Mouse (Mus musculus) stomach, postnatal 0 days (tissue): Measurements from ENCODE around the gene Ifnab. TPM values are rescaled to one million over a fixed set of nuclear protein-coding genes. Genes with fewer than 3 reads are reported as not detected.

Experiments used
- ATAC-seq: fragments of 200-750 bp; cut with Nextera tagmentation; 2 replicates; pipeline ENCODE4 v1.8.0; 2017; ENCODE audit not compliant: low FRiP score, low TSS enrichment
- DNase-seq: peaks from one replicate; pipeline ENCODE4 v3.0.0-alpha.2; 2016; ENCODE audit warnings: low spot score
- H3K27ac ChIP-seq: fragments of 300-500 bp; sonication (generic); replicated peaks from 2 replicates; pipeline ENCODE4 v1.5.1; 2014; ENCODE audit warnings: mild to moderate bottlenecking, control low read depth
- H3K27me3 ChIP-seq: fragments of 300-500 bp; sonication (generic); 2 replicates; pipeline ENCODE4 v1.6.1; 2014; ENCODE audit warnings: low read length; ENCODE audit not compliant: control insufficient read depth, insufficient read depth
- H3K36me3 ChIP-seq: fragments of 300-500 bp; sonication (generic); 2 replicates; pipeline ENCODE4 v1.6.1; 2014; ENCODE audit warnings: low read length, mixed read lengths; ENCODE audit not compliant: control insufficient read depth, insufficient read depth
- H3K4me1 ChIP-seq: fragments of 300-500 bp; sonication (generic); replicated peaks from 2 replicates; pipeline ENCODE4 v1.6.1; 2014; ENCODE audit warnings: antibody characterized with exemption; ENCODE audit not compliant: control insufficient read depth, insufficient read depth
- H3K4me2 ChIP-seq: fragments of 300-500 bp; sonication (generic); replicated peaks from 2 replicates; pipeline ENCODE4 v1.6.1; 2014; ENCODE audit warnings: low read depth, mild to moderate bottlenecking, control low read depth, moderate library complexity
- H3K4me3 ChIP-seq: fragments of 300-500 bp; sonication (generic); 2 replicates; pipeline ENCODE4 v1.5.1; 2014; ENCODE audit warnings: low read depth, low read length, control low read depth
- H3K9ac ChIP-seq: fragments of 300-500 bp; sonication (generic); 2 replicates; pipeline ENCODE4 v1.6.1; 2014; ENCODE audit warnings: mild to moderate bottlenecking, low read length, control low read depth, mixed read lengths
- H3K9me3 ChIP-seq: fragments of 300-500 bp; sonication (generic); 2 replicates; pipeline ENCODE4 v1.6.1; 2016; ENCODE audit warnings: low read length; ENCODE audit not compliant: control insufficient read depth
- CTCF ChIP-seq: IDR thresholded peaks from 2 replicates; pipeline ENCODE4 v1.5.1; 2016; ENCODE audit warnings: antibody characterized with exemption, low read depth, mild to moderate bottlenecking, moderate library complexity
- EP300 ChIP-seq: optimal IDR thresholded peaks from 2 replicates; pipeline ENCODE3; 2016; ENCODE audit warnings: antibody characterized with exemption
- WGBS: fragments of 180-500 bp; shearing (Covaris S2); extraction: QIAGEN DNeasy Blood & Tissue Kit; methylation state at CpG from one replicate; pipeline ENCODE4 v1.1.7; 2014; 5-methylcytosine and 5-hydroxymethylcytosine counted together
- polyA plus RNA-seq: library from polyadenylated mRNA; unstranded; fragments of >200 nt; fragmentation: Nextera tagmentation; extraction: Ambion mirVana; gene quantifications from 2 replicates; pipeline ENCODE4 v1.2.1, GENCODE M21; 2015

Ifnab gene
- polyA plus RNA-seq, result not detected in 2 replicates

DNA sequence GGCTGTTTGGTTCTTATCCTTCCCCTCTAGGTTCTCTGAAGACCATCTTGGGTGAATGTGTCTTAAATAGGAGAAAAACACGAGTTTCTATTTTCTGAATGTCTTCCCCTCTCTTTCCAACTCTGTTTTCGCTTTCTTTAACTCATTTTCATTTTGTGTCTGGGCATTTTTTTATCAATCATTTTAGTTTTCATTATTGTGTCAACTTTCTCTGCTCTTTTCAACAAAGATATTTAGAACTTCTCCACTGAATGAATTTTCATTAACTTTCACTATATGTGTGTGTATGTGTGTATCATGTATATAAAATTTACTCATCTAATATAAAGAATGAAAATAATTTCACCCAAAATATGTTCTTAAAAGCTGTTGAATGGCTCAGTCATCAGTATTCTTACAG, at the start of gene Ifnab:
TSS of gene Ifnab (minus strand) at position 101 of the 400 bp plus-strand sequence.
- Histone ChIP-seq H3K4me3 (no peak within 1 kb of the TSS), H3K27ac (no peak within 1 kb of the TSS), H3K9ac (no peak within 1 kb of the TSS), H3K27me3 (no peaks in the 10 kb centered on the region), H3K4me1 (no peaks in the 10 kb centered on the region), H3K36me3 (no peaks in the 10 kb centered on the region), H3K4me2 (no peak within 1 kb of the TSS), H3K9me3 (no peaks in the 10 kb centered on the region)
- no peak for TF ChIP-seq CTCF
- TF ChIP-seq EP300, result no peak
- ATAC-seq, result no peak
- no peak for DNase-seq
- WGBS, result 61% methylated on average over 2 of the region's 2 CpGs

DNA sequence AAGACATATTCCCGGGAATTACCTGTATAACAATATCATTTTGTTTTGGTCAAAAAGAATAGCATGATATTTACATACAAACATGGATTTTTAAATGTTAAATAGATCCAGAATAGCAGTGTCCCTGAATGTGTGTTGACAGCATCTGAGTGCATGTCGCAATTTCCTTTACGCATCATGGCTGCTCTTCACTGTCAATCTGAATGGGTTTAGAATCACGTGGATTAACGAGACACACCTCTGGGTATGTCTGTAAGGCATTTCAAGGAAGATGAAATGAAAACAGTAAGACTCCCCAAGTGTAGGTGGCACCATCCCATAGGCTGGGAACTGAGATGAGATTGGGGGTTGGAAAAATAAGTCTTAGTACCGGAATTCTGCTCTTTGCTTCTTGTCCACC, 47.9 kb upstream of the Ifnab start:
- no peak overlapping the region for H3K4me2 ChIP-seq
- no peak overlapping the region for H3K4me3 ChIP-seq
- DNase-seq (no peak), ATAC-seq (no peak)
- no peak for TF ChIP-seq EP300
- no peak for TF ChIP-seq CTCF
- 84% methylated on average over 6 of the region's 6 CpGs for WGBS
- no peak overlapping the region for H3K27ac ChIP-seq
- no peaks in the 10 kb centered on the region for H3K27me3 ChIP-seq
- no peak overlapping the region for H3K9ac ChIP-seq
- no peaks in the 10 kb centered on the region for H3K4me1 ChIP-seq
- H3K36me3 ChIP-seq, result no peaks in the 10 kb centered on the region
- H3K9me3 ChIP-seq, result no peaks in the 10 kb centered on the region

DNA sequence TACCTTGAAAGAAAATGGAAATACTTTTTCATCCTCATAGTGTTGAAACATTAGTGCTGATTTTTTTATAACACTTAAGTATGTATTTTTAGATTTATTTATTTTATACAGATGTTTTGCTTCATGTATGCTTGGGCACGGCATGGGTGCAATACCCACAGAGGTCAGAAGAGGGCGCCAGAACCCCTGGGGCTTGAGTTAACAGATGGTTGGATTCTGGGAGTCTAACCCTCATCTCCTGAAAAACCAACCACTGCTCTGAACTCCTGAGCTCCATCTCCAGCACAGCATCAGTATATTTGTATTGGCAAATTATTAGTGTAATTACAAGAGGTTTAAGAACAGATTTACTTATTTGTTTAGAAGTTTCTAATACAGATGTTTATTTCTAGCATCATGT, 47.3 kb upstream of the Ifnab start:
- Histone ChIP-seq H3K4me1 (no peaks in the 10 kb centered on the region), H3K4me3 (no peak overlapping the region), H3K9me3 (no peaks in the 10 kb centered on the region), H3K27me3 (no peaks in the 10 kb centered on the region), H3K4me2 (no peak overlapping the region), H3K27ac (no peak overlapping the region), H3K9ac (no peak overlapping the region), H3K36me3 (no peaks in the 10 kb centered on the region)
- DNase-seq (peak; percentile 85), ATAC-seq (no peak)
- 3% methylated on average over 2 of the region's 2 CpGs for WGBS
- TF ChIP-seq CTCF, result peak; percentile 93
- TF ChIP-seq EP300, result no peak

DNA sequence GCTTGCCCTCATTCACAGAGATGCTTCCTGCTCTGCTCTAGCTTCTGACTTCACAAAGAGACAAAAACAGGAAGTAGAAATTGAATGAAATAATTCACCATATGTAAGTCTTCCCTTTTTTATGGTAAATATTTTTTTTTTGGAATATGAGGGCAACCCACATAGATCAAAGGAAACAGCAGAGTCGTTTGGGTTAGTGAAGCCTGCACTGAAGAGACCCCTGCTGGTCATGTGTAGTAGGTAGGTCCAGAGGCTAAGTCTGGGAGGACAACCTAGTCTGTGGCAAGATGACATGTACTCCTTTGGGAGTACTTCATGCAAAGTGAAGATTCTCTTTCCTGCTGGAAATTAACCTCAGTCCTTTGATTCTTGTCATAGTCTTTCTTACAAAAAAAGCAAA, 36.2 kb upstream of the Ifnab start:
- WGBS, result 0% methylated on average over 1 of the region's 1 CpGs
- TF ChIP-seq CTCF (peak; percentile 82), EP300 (no peak)

DNA sequence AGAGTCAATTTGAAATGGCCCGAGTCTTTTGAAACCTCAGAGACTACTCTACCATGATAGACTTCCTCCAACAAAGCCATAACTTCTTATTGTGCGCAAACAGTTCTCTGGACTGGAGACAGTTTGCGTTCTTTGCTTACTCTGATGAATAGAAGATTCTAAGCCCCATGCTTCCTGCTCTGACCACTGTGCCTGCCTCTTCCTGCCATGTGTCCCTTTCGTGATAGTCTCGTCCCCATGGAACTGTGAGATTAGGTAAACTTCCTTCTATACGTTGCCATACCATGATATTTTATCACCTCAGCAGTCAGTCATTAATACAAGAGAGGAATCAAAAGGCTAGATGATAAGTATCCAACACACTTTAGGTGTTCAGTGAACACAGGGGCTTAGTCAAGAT, 35.6 kb upstream of the Ifnab start:
- TF ChIP-seq CTCF (no peak), EP300 (no peak)
- H3K4me2 ChIP-seq, result no peak overlapping the region
- DNase-seq (no peak), ATAC-seq (no peak)
- H3K9ac ChIP-seq, result no peak overlapping the region
- no peaks in the 10 kb centered on the region for H3K4me1 ChIP-seq
- H3K9me3 ChIP-seq, result no peaks in the 10 kb centered on the region
- H3K27me3 ChIP-seq, result no peaks in the 10 kb centered on the region
- H3K27ac ChIP-seq, result no peak overlapping the region
- WGBS, result 75% methylated on average over 6 of the region's 6 CpGs
- H3K36me3 ChIP-seq, result no peaks in the 10 kb centered on the region
- H3K4me3 ChIP-seq, result no peak overlapping the region

More for the DNA sequence above, 36.2 kb upstream of the Ifnab start:
- H3K9ac ChIP-seq, result no peak overlapping the region
- no peaks in the 10 kb centered on the region for H3K4me1 ChIP-seq
- no peaks in the 10 kb centered on the region for H3K9me3 ChIP-seq
- H3K36me3 ChIP-seq, result no peaks in the 10 kb centered on the region
- H3K27ac ChIP-seq, result no peak overlapping the region
- peak; percentile 36 for DNase-seq
- no peaks in the 10 kb centered on the region for H3K27me3 ChIP-seq
- ATAC-seq, result no peak
- no peak overlapping the region for H3K4me3 ChIP-seq
- H3K4me2 ChIP-seq, result no peak overlapping the region

DNA sequence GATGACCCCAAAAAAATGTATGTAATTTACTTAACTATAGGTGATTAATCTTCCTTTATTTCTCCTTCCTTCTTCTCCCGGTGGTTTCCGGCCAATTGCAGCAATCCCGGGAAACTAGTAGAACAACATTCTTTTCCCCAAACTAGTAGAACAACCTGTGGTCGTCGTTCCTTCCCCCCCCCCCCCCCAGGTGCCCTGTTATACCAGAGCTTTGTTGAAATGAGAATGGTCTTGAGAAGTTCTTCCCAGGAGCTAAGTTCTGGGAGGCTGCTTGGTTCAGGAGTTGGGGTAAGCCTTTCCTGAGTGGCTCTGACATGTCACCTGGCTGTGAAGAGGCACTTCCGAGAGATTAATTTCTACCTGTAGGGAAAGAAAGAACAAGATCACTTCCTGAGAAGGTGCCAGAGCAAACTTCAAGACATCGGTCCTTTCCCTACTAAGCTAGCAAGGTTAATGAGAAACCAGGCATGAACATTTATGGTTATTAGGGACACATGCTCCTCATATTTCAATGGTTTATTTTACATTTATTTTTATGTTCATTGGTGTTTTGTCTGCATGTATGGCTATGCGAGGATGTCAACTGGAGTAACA, 32.4 kb upstream of the Ifnab start:
- ATAC-seq (no peak), DNase-seq (peak; percentile 50)
- peaks cover 4% of the 10 kb centered on the region for H3K4me1 ChIP-seq
- TF ChIP-seq EP300, result no peak
- no peak for TF ChIP-seq CTCF
- no peaks in the 10 kb centered on the region for H3K36me3 ChIP-seq
- H3K27me3 ChIP-seq, result no peaks in the 10 kb centered on the region
- no peak overlapping the region for H3K4me3 ChIP-seq
- no peak overlapping the region for H3K9ac ChIP-seq
- no peaks in the 10 kb centered on the region for H3K9me3 ChIP-seq
- 0 out of 2 replicates have a peak overlapping the region, but pooled peaks have one; percentile 1 for H3K4me2 ChIP-seq
- H3K27ac ChIP-seq, result peak overlapping the region; percentile 67
- 39% methylated on average over 8 of the region's 8 CpGs for WGBS
